Mouse (Mus musculus) kidney, postnatal 0 days (tissue): Measurements from ENCODE around the gene Gcgr. TPM values are rescaled to one million over a fixed set of nuclear protein-coding genes. Genes with fewer than 3 reads are reported as not detected.

Source experiments
- ATAC-seq: fragments of 200-750 bp; cut with Nextera tagmentation; replicated peaks from 2 replicates; pipeline ENCODE4 v1.8.0; 2017; ENCODE audit warnings: low read depth, moderate number of reproducible peaks, moderate TSS enrichment, moderate library complexity; ENCODE audit not compliant: low FRiP score
- DNase-seq: peaks from one replicate; pipeline ENCODE4 v3.0.0-alpha.2; 2016; ENCODE audit warnings: low spot score
- H3K27ac ChIP-seq: fragments of 300-500 bp; sonication (generic); 2 replicates; pipeline ENCODE4 v1.5.1; 2014; ENCODE audit warnings: mild to moderate bottlenecking
- H3K27me3 ChIP-seq: fragments of 300-500 bp; sonication (generic); 2 replicates; pipeline ENCODE4 v1.6.1; 2014; ENCODE audit warnings: low read length, mixed read lengths; ENCODE audit not compliant: insufficient read depth
- H3K36me3 ChIP-seq: fragments of 300-500 bp; sonication (generic); 2 replicates; pipeline ENCODE4 v1.6.1; 2014; ENCODE audit warnings: low read length, mixed read lengths; ENCODE audit not compliant: insufficient read depth
- H3K4me1 ChIP-seq: fragments of 300-500 bp; sonication (generic); replicated peaks from 2 replicates; pipeline ENCODE4 v1.6.1; 2014; ENCODE audit warnings: antibody characterized with exemption, low read length, mixed read lengths; ENCODE audit not compliant: insufficient read depth
- H3K4me2 ChIP-seq: fragments of 300-500 bp; sonication (generic); 2 replicates; pipeline ENCODE4 v1.6.1; 2014; ENCODE audit warnings: mild to moderate bottlenecking, low read length, moderate library complexity, mixed read lengths
- H3K4me3 ChIP-seq: fragments of 300-500 bp; sonication (generic); replicated peaks from 2 replicates; pipeline ENCODE4 v1.5.1; 2014; ENCODE audit warnings: low read depth, low read length
- H3K9ac ChIP-seq: fragments of 300-500 bp; sonication (generic); 2 replicates; pipeline ENCODE4 v1.6.1; 2014; ENCODE audit warnings: low read depth, low read length
- H3K9me3 ChIP-seq: fragments of 300-500 bp; sonication (generic); replicated peaks from 2 replicates; pipeline ENCODE4 v1.6.1; 2016; ENCODE audit warnings: low read length, inconsistent platforms, mixed read lengths
- CTCF ChIP-seq: IDR thresholded peaks from 2 replicates; pipeline ENCODE4 v1.5.1; 2016; ENCODE audit warnings: antibody characterized with exemption, low read depth, mild to moderate bottlenecking, moderate library complexity
- WGBS: fragments of 180-500 bp; shearing (Covaris S2); extraction: QIAGEN DNeasy Blood & Tissue Kit; methylation state at CpG from one replicate; pipeline ENCODE4 v1.1.7; 2014; 5-methylcytosine and 5-hydroxymethylcytosine counted together
- polyA plus RNA-seq: library from polyadenylated mRNA; unstranded; fragments of >200 nt; fragmentation: Nextera tagmentation; extraction: Ambion mirVana; gene quantifications from 2 replicates; pipeline ENCODE4 v1.2.1, GENCODE M21; 2015

The Gcgr gene
- polyA plus RNA-seq, 1 experiment from 2014 or later = 6.6 TPM

DNA sequence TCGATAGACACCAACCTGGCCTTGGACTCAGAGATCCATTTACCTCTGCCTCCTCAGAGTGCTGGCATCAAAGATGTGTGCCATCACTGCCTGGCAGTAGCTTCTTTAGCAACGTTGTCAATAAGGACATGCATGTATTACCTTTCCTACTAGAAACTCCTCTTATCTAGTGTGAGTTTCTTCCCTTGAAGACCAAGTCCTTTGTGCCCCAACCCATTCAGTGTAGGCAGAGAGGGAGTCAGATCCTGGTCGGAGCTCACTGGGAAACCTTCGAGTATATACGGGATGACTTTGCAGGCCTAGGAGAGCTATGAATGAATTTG lies 43.7 kb downstream of the Gcgr start:
- WGBS = 26% methylated on average over 5 of the region's 5 CpGs
- peak overlapping the region; percentile 3; the same call in 1 of the 2 replicates for H3K9ac ChIP-seq
- ATAC-seq = no peak
- peaks cover 8% of the 10 kb centered on the region; the same call in 1 of the 2 replicates for H3K4me1 ChIP-seq
- no peak for DNase-seq
- H3K27ac ChIP-seq = no peak overlapping the region
- H3K36me3 ChIP-seq = peaks cover 31% of the 10 kb centered on the region
- H3K27me3 ChIP-seq = no peaks in the 10 kb centered on the region
- no peak for TF ChIP-seq CTCF
- peak overlapping the region; percentile 95 for H3K4me3 ChIP-seq
- H3K4me2 ChIP-seq = peak overlapping the region; percentile 90
- H3K9me3 ChIP-seq = no peaks in the 10 kb centered on the region

GRCm38 (mm10) chr11:120575046-120575445 lies 44.5 kb downstream of the Gcgr start:
- no peak for TF ChIP-seq CTCF
- Histone ChIP-seq H3K27me3 (no peaks in the 10 kb centered on the region), H3K4me3 (no peak overlapping the region), H3K9me3 (no peaks in the 10 kb centered on the region), H3K9ac (0 out of 2 replicates have a peak overlapping the region, but pooled peaks have one; percentile 4), H3K36me3 (peaks cover 32% of the 10 kb centered on the region), H3K4me2 (no peak overlapping the region), H3K4me1 (peaks cover 12% of the 10 kb centered on the region), H3K27ac (no peak overlapping the region)
- no peak for DNase-seq
- no peak for ATAC-seq
- WGBS = 67% methylated on average over 2 of the region's 2 CpGs

- ATAC-seq = no peak
- no peak overlapping the region for H3K9ac ChIP-seq
- no peaks in the 10 kb centered on the region for H3K27me3 ChIP-seq
- DNase-seq = no peak
- no peaks in the 10 kb centered on the region for H3K9me3 ChIP-seq
- peak overlapping the region; percentile 80 for H3K27ac ChIP-seq
- H3K4me2 ChIP-seq = no peak overlapping the region
- H3K4me3 ChIP-seq = no peak overlapping the region
- H3K36me3 ChIP-seq = peaks cover 23% of the 10 kb centered on the region
- TF ChIP-seq CTCF = no peak
- H3K4me1 ChIP-seq = peaks cover 16% of the 10 kb centered on the region
These were observed 45.4 kb downstream of the Gcgr start for GRCm38 (mm10) chr11:120575940-120576339.

GRCm38 (mm10) chr11:120576365-120576981 lies 46.0 kb downstream of the Gcgr start:
- DNase-seq = peak; percentile 36
- no peak for ATAC-seq
- H3K27me3 ChIP-seq = no peaks in the 10 kb centered on the region

DNA sequence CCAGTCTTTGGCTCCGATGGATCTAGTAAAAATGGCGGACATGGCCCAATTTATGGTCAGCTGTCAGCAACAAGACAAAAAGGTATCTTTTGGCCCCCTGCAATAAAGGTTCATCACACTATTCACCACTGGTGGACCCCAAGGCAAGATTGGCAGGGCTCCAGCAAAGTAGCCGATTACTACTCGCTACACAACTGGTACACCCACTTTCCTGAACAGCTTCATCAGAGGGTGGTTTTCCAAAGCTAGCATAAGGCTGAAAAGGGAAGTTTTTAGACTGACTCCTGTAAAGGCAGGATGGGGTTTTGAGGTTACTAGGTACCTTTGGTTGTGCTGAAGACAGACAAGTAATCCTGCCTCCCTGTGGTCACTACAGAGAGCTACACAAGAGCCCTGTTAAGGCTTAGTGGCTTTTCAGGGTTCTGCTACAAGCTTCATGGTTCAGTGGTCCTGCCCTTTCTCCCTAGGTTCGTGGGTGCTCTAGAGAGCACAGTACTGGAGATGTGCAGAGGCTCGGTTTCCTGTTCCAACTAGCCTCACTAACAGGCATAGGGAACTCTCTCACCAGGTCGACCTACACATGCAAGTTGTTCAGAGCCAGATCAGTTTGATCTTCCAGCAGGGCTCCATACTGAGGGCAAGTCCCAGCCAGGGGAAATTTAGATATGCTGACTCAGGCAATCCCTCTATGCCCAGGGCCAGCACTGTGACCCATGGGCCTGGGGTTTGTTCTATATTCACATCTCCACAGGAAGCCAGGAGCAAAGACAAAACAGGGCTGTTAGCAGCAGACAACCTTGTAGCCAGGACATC lies 46.9 kb downstream of the Gcgr start:
- Histone ChIP-seq H3K36me3 (peaks cover 20% of the 10 kb centered on the region), H3K27ac (peak overlapping the region; percentile 80), H3K4me1 (peaks cover 19% of the 10 kb centered on the region), H3K9me3 (no peaks in the 10 kb centered on the region), H3K4me3 (no peak overlapping the region), H3K27me3 (no peaks in the 10 kb centered on the region), H3K9ac (0 out of 2 replicates have a peak overlapping the region, but pooled peaks have one; percentile 20), H3K4me2 (peak overlapping the region; percentile 18; the same call in 1 of the 2 replicates)
- TF ChIP-seq CTCF = peak; percentile 65
- 67% methylated on average over 7 of the region's 7 CpGs for WGBS
- ATAC-seq (0 out of 2 replicates have a peak, but pooled peaks have one; percentile 6), DNase-seq (peak; percentile 72)

More at GRCm38 (mm10) chr11:120576365-120576981, 46.0 kb downstream of the Gcgr start:
- Histone ChIP-seq H3K36me3 (peaks cover 20% of the 10 kb centered on the region), H3K4me2 (no peak overlapping the region; the same call in 1 of the 2 replicates), H3K27ac (peak overlapping the region; percentile 80), H3K9me3 (no peaks in the 10 kb centered on the region), H3K4me1 (peaks cover 16% of the 10 kb centered on the region), H3K4me3 (no peak overlapping the region), H3K9ac (no peak overlapping the region)
- TF ChIP-seq CTCF = no peak
- WGBS = 90% methylated on average over 3 of the region's 3 CpGs

- Histone ChIP-seq H3K27ac (peak overlapping the region; percentile 80), H3K9ac (0 out of 2 replicates have a peak overlapping the region, but pooled peaks have one; percentile 20), H3K4me1 (peaks cover 19% of the 10 kb centered on the region)
These were observed 47.7 kb downstream of the Gcgr start for GRCm38 (mm10) chr11:120578024-120578693.

More at GRCm38 (mm10) chr11:120578024-120578693, 47.7 kb downstream of the Gcgr start:
- DNase-seq (no peak), ATAC-seq (no peak)
- Histone ChIP-seq H3K36me3 (peaks cover 20% of the 10 kb centered on the region), H3K4me2 (no peak overlapping the region), H3K4me3 (no peak overlapping the region), H3K27me3 (no peaks in the 10 kb centered on the region), H3K9me3 (no peaks in the 10 kb centered on the region)
- no peak for TF ChIP-seq CTCF
- WGBS = 67% methylated on average over 10 of the region's 10 CpGs
